Comparison of ENCODE assay signal across 21 mouse cellular contexts in genomic region chr3:131306255-131306654, GRCm38 (mm10). TPM values are rescaled to one million over a fixed set of nuclear protein-coding genes. Genes with fewer than 3 reads are reported as not detected.
A peak's percentile ranks its signal among the peaks of the same experiment; 100 is the strongest.
DNase-seq lines count a peak whose midpoint lies in the region; ATAC-seq and TF ChIP-seq lines count a peak whose summit lies in the region.
"Had no signal": no experiment of that assay in that cellular context is flagged by ENCODE, and none has a peak within 500 bp of the region (broad histone marks: within the 10 kb centered on the region; RNA-seq: fewer than 3 reads in every experiment).

No protein-coding gene starts in this region.

- H3K4me1 ChIP-seq in midbrain, embryonic 11.5 days (ENCODE audit: control insufficient read depth, insufficient read depth, low read length) = no peaks in the 10 kb centered on the region
- 0 out of 2 replicates have a peak, but pooled peaks cover 5% of the 10 kb centered on the region for H3K4me1 ChIP-seq in midbrain, embryonic 14.5 days (ENCODE audit: control insufficient read depth, insufficient read depth, low read length)
- H3K4me1 ChIP-seq in stomach, postnatal 0 days (replicated peaks; ENCODE audit: control insufficient read depth, insufficient read depth) = peaks cover 3% of the 10 kb centered on the region; the same call in 1 of the 2 replicates
- H3K4me1 ChIP-seq in kidney, adult 2 months (ENCODE audit: control insufficient read depth, insufficient read depth, low read length) = no peaks in the 10 kb centered on the region; the same call in 1 of the 2 replicates
- H3K4me1 ChIP-seq: embryonic facial prominence, embryonic 12.5 days had no signal

- no peak overlapping the region for H3K27ac ChIP-seq in midbrain, embryonic 11.5 days (ENCODE audit: low read depth, low read length)
- H3K27ac ChIP-seq in midbrain, embryonic 14.5 days (replicated peaks; ENCODE audit: low read depth, low read length) = no peak overlapping the region
- no peak overlapping the region for H3K27ac ChIP-seq in stomach, postnatal 0 days (replicated peaks)
- H3K27ac ChIP-seq in kidney, adult 2 months (ENCODE audit: insufficient read depth, low read depth, low read length) = no peak overlapping the region
- H3K27ac ChIP-seq: embryonic facial prominence, embryonic 10.5 days; embryonic facial prominence, embryonic 12.5 days; forebrain, embryonic 10.5 days; forebrain, embryonic 12.5 days had no signal

- no peak for TF ChIP-seq EP300 in stomach, postnatal 0 days (optimal IDR thresholded peaks at IDR 0.05)

- DNase-seq in midbrain, embryonic 11.5 days (ENCODE audit: low spot score, missing footprints) = peak; percentile 70
- no peak for DNase-seq in midbrain, embryonic 14.5 days
- DNase-seq in fat pad, adult 2 months (ENCODE audit: extremely low read depth, low read depth, low spot score) = peak; percentile 61
- no peak for DNase-seq in stomach, postnatal 0 days (ENCODE audit: low spot score)
- no peak for DNase-seq in kidney, adult 2 months
- DNase-seq: adrenal gland, adult 8-10 months; adrenal gland, postnatal 14 days; adrenal gland, postnatal 36 days; cerebellum, adult 11-12 months; cerebellum, adult 2 months; cerebellum, adult 9-10 months; cerebellum, postnatal 10 days; cerebellum, postnatal 25 days had no signal

- TF ChIP-seq POLR2A in kidney, adult 2 months (IDR thresholded peaks at IDR 0.05; ENCODE audit: low read depth, low read length) = no peak

- no peak for TF ChIP-seq CTCF in stomach, postnatal 0 days (IDR thresholded peaks at IDR 0.05; ENCODE audit: low read depth)
- TF ChIP-seq CTCF in kidney, adult 2 months (conservative IDR thresholded peaks at IDR 0.05; ENCODE audit: insufficient read depth, insufficient read length, low read depth, low read length) = no peak

- no peaks in the 10 kb centered on the region for H3K36me3 ChIP-seq in midbrain, embryonic 11.5 days (ENCODE audit: control insufficient read depth, insufficient read depth, low read length)
- no peaks in the 10 kb centered on the region for H3K36me3 ChIP-seq in midbrain, embryonic 14.5 days (ENCODE audit: control insufficient read depth, insufficient read depth, low read length)
- H3K36me3 ChIP-seq in stomach, postnatal 0 days (ENCODE audit: control insufficient read depth, insufficient read depth, low read length) = no peaks in the 10 kb centered on the region
- no peaks in the 10 kb centered on the region for H3K36me3 ChIP-seq in kidney, adult 2 months (ENCODE audit: control insufficient read depth, insufficient read depth, low read length)
- H3K36me3 ChIP-seq: embryonic facial prominence, embryonic 10.5 days; embryonic facial prominence, embryonic 12.5 days; forebrain, embryonic 10.5 days; forebrain, embryonic 12.5 days had no signal

- H3K4me2 ChIP-seq in midbrain, embryonic 11.5 days = no peak overlapping the region
- no peak overlapping the region for H3K4me2 ChIP-seq in midbrain, embryonic 14.5 days (ENCODE audit: low read length)
- no peak overlapping the region for H3K4me2 ChIP-seq in stomach, postnatal 0 days (replicated peaks; ENCODE audit: low read depth)
- H3K4me2 ChIP-seq: embryonic facial prominence, embryonic 12.5 days; forebrain, embryonic 12.5 days had no signal

- H3K4me3 ChIP-seq in midbrain, embryonic 11.5 days (ENCODE audit: low read depth, low read length) = no peak overlapping the region
- H3K4me3 ChIP-seq in midbrain, embryonic 14.5 days (replicated peaks; ENCODE audit: low read depth, low read length) = no peak overlapping the region
- no peak overlapping the region for H3K4me3 ChIP-seq in stomach, postnatal 0 days (ENCODE audit: low read depth, low read length)
- H3K4me3 ChIP-seq in kidney, adult 2 months (ENCODE audit: insufficient read depth, low read depth, low read length) = no peak overlapping the region
- H3K4me3 ChIP-seq: embryonic facial prominence, embryonic 10.5 days; embryonic facial prominence, embryonic 12.5 days; forebrain, embryonic 10.5 days; forebrain, embryonic 12.5 days had no signal

- WGBS in midbrain, embryonic 11.5 days = 84% methylated on average over 7 of the region's 7 CpGs
- WGBS in midbrain, embryonic 14.5 days = 89% methylated on average over 7 of the region's 7 CpGs
- 79% methylated on average over 7 of the region's 7 CpGs for WGBS in stomach, postnatal 0 days
- 91% methylated on average over 7 of the region's 7 CpGs for WGBS in kidney, adult 2 months

- H3K27me3 ChIP-seq in midbrain, embryonic 11.5 days (ENCODE audit: control insufficient read depth, insufficient read depth, low read length) = peaks cover 4% of the 10 kb centered on the region; the same call in 1 of the 2 replicates
- no peaks in the 10 kb centered on the region for H3K27me3 ChIP-seq in midbrain, embryonic 14.5 days (ENCODE audit: control insufficient read depth, insufficient read depth, low read length)
- H3K27me3 ChIP-seq in stomach, postnatal 0 days (ENCODE audit: control insufficient read depth, insufficient read depth, low read length) = no peaks in the 10 kb centered on the region
- no peaks in the 10 kb centered on the region for H3K27me3 ChIP-seq in kidney, adult 2 months (replicated peaks; ENCODE audit: control insufficient read depth, insufficient read depth, low read length)
- H3K27me3 ChIP-seq: embryonic facial prominence, embryonic 12.5 days; Patski had no signal

- H3K9ac ChIP-seq in midbrain, embryonic 11.5 days (ENCODE audit: low read length) = no peak overlapping the region
- H3K9ac ChIP-seq in midbrain, embryonic 14.5 days (replicated peaks; ENCODE audit: low read length) = no peak overlapping the region
- H3K9ac ChIP-seq in stomach, postnatal 0 days (ENCODE audit: low read length) = no peak overlapping the region
- H3K9ac ChIP-seq: embryonic facial prominence, embryonic 12.5 days; forebrain, embryonic 12.5 days had no signal

- H3K9me3 ChIP-seq in midbrain, embryonic 11.5 days (ENCODE audit: control insufficient read depth, low read length) = no peaks in the 10 kb centered on the region
- peaks cover 7% of the 10 kb centered on the region; the same call in 1 of the 2 replicates for H3K9me3 ChIP-seq in midbrain, embryonic 14.5 days (ENCODE audit: control insufficient read depth, low read length)
- no peaks in the 10 kb centered on the region; the same call in 1 of the 2 replicates for H3K9me3 ChIP-seq in stomach, postnatal 0 days (ENCODE audit: control insufficient read depth, low read length)

- ATAC-seq in midbrain, embryonic 11.5 days (ENCODE audit: low FRiP score) = no peak
- ATAC-seq in midbrain, embryonic 14.5 days (ENCODE audit: low FRiP score, low TSS enrichment) = no peak
- no peak for ATAC-seq in stomach, postnatal 0 days (ENCODE audit: low FRiP score, low TSS enrichment)
- ATAC-seq: activated CD4-positive, CD25-positive, alpha-beta regulatory T cell, adult 4 months; forebrain, embryonic 14.5 days; forebrain, embryonic 16.5 days; Patski had no signal

RNA-seq across cellular contexts. Expression of gene Cyp2u1, which starts 3.2 kb away (rescaled TPM):
- 1.1 and 1.9 TPM in 2 replicates for polyA plus RNA-seq in midbrain, embryonic 11.5 days (2014; fragmentation: Nextera tagmentation; extraction: Ambion mirVana)
- polyA plus RNA-seq in midbrain, embryonic 14.5 days (2014; fragmentation: Nextera tagmentation; extraction: Ambion mirVana) = 6.4 and 6.7 TPM in 2 replicates
- polyA plus RNA-seq in stomach, postnatal 0 days (2015; fragmentation: Nextera tagmentation; extraction: Ambion mirVana) = 1.8 and 1.9 TPM in 2 replicates
- polyA plus RNA-seq in kidney, adult 2 months (2012; rRNA removed) = 7.8 and 9.4 TPM in 2 replicates

RNA-seq across cellular contexts. Expression of gene Hadh, which starts 34.4 kb away (rescaled TPM):
- 66.5 and 71.6 TPM in 2 replicates for polyA plus RNA-seq in midbrain, embryonic 11.5 days (2014; fragmentation: Nextera tagmentation; extraction: Ambion mirVana)
- 20.8 and 26.5 TPM in 2 replicates for polyA plus RNA-seq in midbrain, embryonic 14.5 days (2014; fragmentation: Nextera tagmentation; extraction: Ambion mirVana)
- polyA plus RNA-seq in stomach, postnatal 0 days (2015; fragmentation: Nextera tagmentation; extraction: Ambion mirVana) = 172 and 176 TPM in 2 replicates
- 471 and 515 TPM in 2 replicates for polyA plus RNA-seq in kidney, adult 2 months (2012; rRNA removed)

Comparison
In these comparisons a context has a peak if more than half of its experiments do, and no peak if none do; other contexts are left out.
1. DNase-seq: peak in midbrain, embryonic 11.5 days (single experiment) and fat pad, adult 2 months (single experiment); none in midbrain, embryonic 14.5 days (single experiment), stomach, postnatal 0 days (single experiment) and kidney, adult 2 months (single experiment).